Mouse (Mus musculus): ENCODE results near the gene Sdk1. TPM values are rescaled to one million over a fixed set of nuclear protein-coding genes. Genes with fewer than 3 reads are reported as not detected.

Gene Sdk1
- total and polyA plus RNA-seq, 2 experiments, result 0.18 to 0.27 TPM

DNA sequence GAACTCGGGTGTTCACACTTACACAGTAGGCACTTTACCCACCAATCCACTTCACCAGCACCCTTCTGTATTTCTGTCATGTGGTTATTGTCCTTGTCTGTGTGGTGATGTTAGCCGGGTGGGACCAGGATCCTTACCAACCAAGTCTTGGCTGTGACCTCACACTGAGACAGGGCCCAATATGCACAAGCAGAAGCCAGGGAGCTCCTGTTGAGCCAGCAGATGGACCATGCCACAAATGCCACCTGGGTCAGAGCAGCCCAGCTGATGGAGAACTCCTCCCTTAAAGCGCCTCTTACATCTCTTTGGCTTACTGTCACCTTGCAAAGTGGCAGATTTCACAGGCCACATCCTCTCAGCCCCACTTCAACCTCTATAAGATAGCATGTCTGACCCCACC lies 830.0 kb downstream of the Sdk1 start:
- Histone ChIP-seq H3K36me3 (ENCODE audit: control insufficient read depth, insufficient read depth, low read length) (no peaks in the 10 kb centered on the region), H3K79me2 (ENCODE audit: control insufficient read depth, insufficient read depth, low read length) (no peaks in the 10 kb centered on the region), H3K4me3 (ENCODE audit: insufficient read depth, low read depth, low read length) (no peak overlapping the region), H3K27me3 (ENCODE audit: control insufficient read depth, insufficient read depth, low read length) (no peaks in the 10 kb centered on the region), H3K9ac (ENCODE audit: low read depth, low read length) (no peak overlapping the region), H3K27ac (replicated peaks; ENCODE audit: insufficient read depth, low read depth, low read length) (no peak overlapping the region), H3K4me1 (ENCODE audit: control insufficient read depth, insufficient read depth, low read length) (no peaks in the 10 kb centered on the region)
- WGBS, result 97% methylated on average over 3 of the region's 3 CpGs
- DNase-seq (ENCODE audit: extremely low read depth, low read depth, low spot score), result no peak
- TF ChIP-seq CTCF (IDR thresholded peaks at IDR 0.05; ENCODE audit: low read depth, low read length), result no peak
- no peak for TF ChIP-seq POLR2A (IDR thresholded peaks at IDR 0.05; ENCODE audit: extremely low read depth, insufficient read depth, low read length)

DNA sequence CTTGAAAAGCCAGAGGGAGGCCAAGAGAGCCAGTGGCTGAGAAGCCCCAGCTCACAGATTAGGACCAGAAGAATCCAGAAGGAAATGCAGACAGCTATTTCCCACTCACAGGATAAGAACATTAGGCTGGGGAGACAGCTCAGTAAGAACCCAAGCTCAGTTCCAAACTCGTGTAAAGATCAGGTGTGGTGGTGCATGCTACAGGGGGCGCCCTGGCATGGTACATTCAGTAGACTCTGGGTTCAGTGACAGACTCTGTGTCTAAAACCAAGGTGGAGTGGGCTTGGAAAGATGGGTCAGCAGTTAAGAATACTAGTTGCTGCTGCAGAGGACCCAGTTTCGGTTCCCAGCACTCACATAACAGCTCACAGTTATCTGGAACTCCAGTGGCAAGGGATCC lies 832.6 kb downstream of the Sdk1 start:
- TF ChIP-seq POLR2A (IDR thresholded peaks at IDR 0.05; ENCODE audit: extremely low read depth, insufficient read depth, low read length), result no peak
- TF ChIP-seq CTCF (IDR thresholded peaks at IDR 0.05; ENCODE audit: low read depth, low read length), result no peak

DNA sequence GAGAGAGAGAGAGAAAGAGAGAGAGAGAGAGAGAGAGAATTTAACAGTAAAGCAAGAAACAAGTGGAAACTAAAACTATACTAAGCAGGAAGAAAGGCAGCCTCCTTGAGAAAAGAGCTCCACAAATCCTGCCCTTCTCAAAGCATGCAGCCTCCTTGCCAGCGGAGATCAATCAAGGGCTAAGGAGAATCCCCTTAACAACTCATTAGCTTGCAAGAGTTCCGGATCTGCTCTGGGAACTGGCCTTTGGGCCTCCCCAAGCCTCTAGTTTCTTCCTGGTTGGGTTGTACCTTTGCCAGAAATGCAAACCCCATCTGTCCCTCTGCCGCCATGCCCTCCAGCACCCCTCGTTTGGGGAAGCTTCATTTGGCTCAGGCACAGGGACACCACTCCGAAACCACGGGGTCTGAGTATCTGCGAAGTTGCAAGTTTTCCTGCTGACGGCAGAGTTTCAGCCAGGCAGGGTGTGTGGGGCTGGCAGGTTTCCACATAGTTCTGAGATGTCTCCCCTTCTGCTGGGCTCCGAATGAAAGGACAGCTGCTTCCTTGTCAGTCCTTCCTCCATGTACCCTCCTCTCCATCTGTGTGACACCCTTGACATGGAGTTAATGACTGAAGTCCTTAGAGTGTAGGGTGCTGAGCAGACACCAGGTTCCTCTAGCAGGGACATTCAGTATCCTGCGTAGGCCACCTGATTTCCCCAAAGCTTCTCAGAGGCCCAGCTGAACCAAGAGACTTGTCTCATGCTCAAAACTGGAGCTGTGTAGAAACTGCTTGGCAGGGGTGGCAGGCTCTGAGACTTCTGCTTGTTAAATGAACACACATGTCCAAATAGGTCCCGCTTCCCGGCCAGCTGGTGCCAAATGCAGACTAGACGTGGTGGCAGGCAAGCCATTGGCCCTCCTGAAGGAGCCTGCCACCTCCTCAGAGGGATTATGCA lies 833.5 kb downstream of the Sdk1 start:
- peak; percentile 9 for DNase-seq (ENCODE audit: extremely low read depth, low read depth, low spot score)
- Histone ChIP-seq H3K79me2 (ENCODE audit: control insufficient read depth, insufficient read depth, low read length) (no peaks in the 10 kb centered on the region), H3K27ac (replicated peaks; ENCODE audit: insufficient read depth, low read depth, low read length) (no peak overlapping the region), H3K36me3 (ENCODE audit: control insufficient read depth, insufficient read depth, low read length) (no peaks in the 10 kb centered on the region), H3K27me3 (ENCODE audit: control insufficient read depth, insufficient read depth, low read length) (no peaks in the 10 kb centered on the region), H3K9ac (ENCODE audit: low read depth, low read length) (no peak overlapping the region), H3K4me1 (ENCODE audit: control insufficient read depth, insufficient read depth, low read length) (no peaks in the 10 kb centered on the region), H3K4me3 (ENCODE audit: insufficient read depth, low read depth, low read length) (no peak overlapping the region)
- TF ChIP-seq POLR2A (IDR thresholded peaks at IDR 0.05; ENCODE audit: extremely low read depth, insufficient read depth, low read length), result no peak
- TF ChIP-seq CTCF (IDR thresholded peaks at IDR 0.05; ENCODE audit: low read depth, low read length), result no peak
- 73% methylated on average over 13 of the region's 13 CpGs for WGBS

More for the DNA sequence above, 832.6 kb downstream of the Sdk1 start:
- Histone ChIP-seq H3K36me3 (ENCODE audit: control insufficient read depth, insufficient read depth, low read length) (no peaks in the 10 kb centered on the region), H3K4me3 (ENCODE audit: insufficient read depth, low read depth, low read length) (no peak overlapping the region), H3K4me1 (ENCODE audit: control insufficient read depth, insufficient read depth, low read length) (no peaks in the 10 kb centered on the region), H3K27me3 (ENCODE audit: control insufficient read depth, insufficient read depth, low read length) (no peaks in the 10 kb centered on the region), H3K9ac (ENCODE audit: low read depth, low read length) (no peak overlapping the region), H3K27ac (replicated peaks; ENCODE audit: insufficient read depth, low read depth, low read length) (no peak overlapping the region), H3K79me2 (ENCODE audit: control insufficient read depth, insufficient read depth, low read length) (no peaks in the 10 kb centered on the region)
- 87% methylated on average over 3 of the region's 3 CpGs for WGBS
- DNase-seq (ENCODE audit: extremely low read depth, low read depth, low spot score), result no peak

DNA sequence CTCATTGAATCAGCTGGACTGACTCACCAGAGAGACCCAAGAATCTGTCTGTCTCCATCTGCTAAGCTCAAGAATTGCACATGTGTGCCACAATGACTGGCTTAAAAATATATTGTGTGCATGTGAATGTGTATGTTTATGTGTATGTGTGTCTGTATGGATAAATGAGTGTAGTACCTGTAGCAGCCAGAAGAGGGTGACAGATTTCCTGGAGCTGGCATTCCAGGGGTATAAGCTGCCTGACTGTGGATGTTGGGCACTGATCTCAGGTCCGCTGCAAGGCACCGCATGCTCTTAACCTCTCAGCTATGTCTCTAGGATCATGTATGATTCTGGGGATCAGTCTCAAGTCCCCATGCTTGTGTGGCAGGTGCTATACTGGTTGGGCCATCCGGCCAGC lies 839.4 kb downstream of the Sdk1 start:
- TF ChIP-seq CTCF (IDR thresholded peaks at IDR 0.05; ENCODE audit: low read depth, low read length), result 0 out of 2 replicates have a peak, but pooled peaks have one; percentile 22
- TF ChIP-seq POLR2A (IDR thresholded peaks at IDR 0.05; ENCODE audit: extremely low read depth, insufficient read depth, low read length), result no peak
- Histone ChIP-seq H3K9ac (ENCODE audit: low read depth, low read length) (no peak overlapping the region), H3K4me1 (ENCODE audit: control insufficient read depth, insufficient read depth, low read length) (no peaks in the 10 kb centered on the region), H3K4me3 (ENCODE audit: insufficient read depth, low read depth, low read length) (no peak overlapping the region), H3K79me2 (ENCODE audit: control insufficient read depth, insufficient read depth, low read length) (no peaks in the 10 kb centered on the region), H3K27me3 (ENCODE audit: control insufficient read depth, insufficient read depth, low read length) (no peaks in the 10 kb centered on the region), H3K27ac (replicated peaks; ENCODE audit: insufficient read depth, low read depth, low read length) (no peak overlapping the region), H3K36me3 (ENCODE audit: control insufficient read depth, insufficient read depth, low read length) (no peaks in the 10 kb centered on the region)
- WGBS, result 97% methylated on average over 3 of the region's 3 CpGs
- no peak for DNase-seq (ENCODE audit: extremely low read depth, low read depth, low spot score)

DNA sequence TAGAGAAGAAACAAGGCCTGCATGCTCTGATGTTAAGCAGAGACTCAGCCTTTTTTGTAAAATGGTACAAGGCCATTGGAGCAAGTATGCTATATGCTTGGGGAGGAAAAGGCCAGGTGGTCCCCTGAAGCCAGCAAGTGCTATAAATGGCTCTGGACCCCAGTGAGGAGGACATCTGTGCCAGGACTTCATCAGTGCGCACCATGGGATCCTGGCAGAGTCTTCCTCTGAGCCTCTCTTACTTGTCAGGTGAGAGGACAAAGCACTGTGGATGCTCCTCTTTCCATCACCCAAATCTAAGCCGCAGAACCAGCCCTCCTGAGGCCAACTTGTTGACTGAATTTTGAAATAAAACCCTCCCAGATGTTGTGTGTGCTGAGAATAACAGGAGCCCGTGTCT lies 839.8 kb downstream of the Sdk1 start:
- no peak overlapping the region for H3K27ac ChIP-seq (replicated peaks; ENCODE audit: insufficient read depth, low read depth, low read length)
- H3K27me3 ChIP-seq (ENCODE audit: control insufficient read depth, insufficient read depth, low read length), result no peaks in the 10 kb centered on the region
- H3K9ac ChIP-seq (ENCODE audit: low read depth, low read length), result no peak overlapping the region
- H3K79me2 ChIP-seq (ENCODE audit: control insufficient read depth, insufficient read depth, low read length), result no peaks in the 10 kb centered on the region
- H3K4me1 ChIP-seq (ENCODE audit: control insufficient read depth, insufficient read depth, low read length), result no peaks in the 10 kb centered on the region
- no peaks in the 10 kb centered on the region for H3K36me3 ChIP-seq (ENCODE audit: control insufficient read depth, insufficient read depth, low read length)
- no peak for TF ChIP-seq CTCF (IDR thresholded peaks at IDR 0.05; ENCODE audit: low read depth, low read length)
- no peak for TF ChIP-seq POLR2A (IDR thresholded peaks at IDR 0.05; ENCODE audit: extremely low read depth, insufficient read depth, low read length)
- DNase-seq (ENCODE audit: extremely low read depth, low read depth, low spot score), result no peak
- whole genome bisulfite sequencing, result 89% methylated on average over 3 of the region's 3 CpGs
- H3K4me3 ChIP-seq (ENCODE audit: insufficient read depth, low read depth, low read length), result no peak overlapping the region

DNA sequence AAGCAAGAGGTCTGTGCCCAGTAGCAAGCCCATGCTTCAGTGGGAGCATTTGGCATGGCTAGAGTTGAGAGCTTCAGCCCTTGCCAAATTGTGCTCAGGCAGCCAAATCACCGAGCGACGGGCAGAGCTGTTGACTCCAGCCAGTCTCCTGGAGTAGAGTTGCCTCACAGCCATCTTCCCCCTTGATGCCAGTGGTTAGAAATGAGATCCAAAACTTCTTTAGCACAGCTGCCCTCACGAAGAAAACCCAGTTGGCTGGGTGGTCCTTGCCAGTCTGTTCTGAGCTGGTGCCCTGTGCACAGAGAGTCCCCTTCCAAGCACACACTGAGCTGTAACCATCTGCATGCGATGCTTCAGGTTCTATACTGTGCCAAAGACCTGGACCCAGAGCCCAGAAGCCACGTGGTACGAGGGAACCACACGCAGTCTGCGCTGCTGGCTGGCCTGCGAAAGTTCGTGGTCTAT lies 855.1 kb downstream of the Sdk1 start:
- DNase-seq (ENCODE audit: extremely low read depth, low read depth, low spot score), result no peak
- TF ChIP-seq POLR2A (IDR thresholded peaks at IDR 0.05; ENCODE audit: extremely low read depth, insufficient read depth, low read length), result no peak
- TF ChIP-seq CTCF (IDR thresholded peaks at IDR 0.05; ENCODE audit: low read depth, low read length), result no peak
- no peaks in the 10 kb centered on the region for H3K4me1 ChIP-seq (ENCODE audit: control insufficient read depth, insufficient read depth, low read length)
- H3K36me3 ChIP-seq (ENCODE audit: control insufficient read depth, insufficient read depth, low read length), result no peaks in the 10 kb centered on the region
- H3K4me3 ChIP-seq (ENCODE audit: insufficient read depth, low read depth, low read length), result no peak overlapping the region
- WGBS, result 96% methylated on average over 11 of the region's 11 CpGs
- no peaks in the 10 kb centered on the region for H3K27me3 ChIP-seq (ENCODE audit: control insufficient read depth, insufficient read depth, low read length)
- H3K9ac ChIP-seq (ENCODE audit: low read depth, low read length), result no peak overlapping the region
- no peaks in the 10 kb centered on the region for H3K79me2 ChIP-seq (ENCODE audit: control insufficient read depth, insufficient read depth, low read length)
- no peak overlapping the region for H3K27ac ChIP-seq (replicated peaks; ENCODE audit: insufficient read depth, low read depth, low read length)
